Mouse (Mus musculus): ENCODE measurements around the gene Gm884.

GRCm38 (mm10) chr11:103658189-103658588, 37.2 kb upstream of the Gm884 start:
- TF ChIP-seq CTCF (IDR thresholded peaks at IDR 0.05; ENCODE audit: control insufficient read depth, insufficient read depth, insufficient read length) (no peak), USF1 (IDR thresholded peaks at IDR 0.05; ENCODE audit: low read depth) (no peak), MYOG (IDR thresholded peaks at IDR 0.05; ENCODE audit: control insufficient read depth, extremely low read depth, insufficient read length) (no peak), MAX (IDR thresholded peaks at IDR 0.05) (no peak), CEBPB (IDR thresholded peaks at IDR 0.05; ENCODE audit: low read depth) (no peak)
